Mouse (Mus musculus): ENCODE results near the gene Ampd1. TPM values are rescaled to one million over a fixed set of nuclear protein-coding genes. Genes with fewer than 3 reads are reported as not detected.
"Not testable (repeated sequence)": the region's sequence is repeated elsewhere in the genome, so short reads cannot be mapped to it uniquely, and the experiment has no call there.

Ampd1 gene
- polyA plus RNA-seq, 1 experiment from 2014 or later = 0.31 TPM

DNA sequence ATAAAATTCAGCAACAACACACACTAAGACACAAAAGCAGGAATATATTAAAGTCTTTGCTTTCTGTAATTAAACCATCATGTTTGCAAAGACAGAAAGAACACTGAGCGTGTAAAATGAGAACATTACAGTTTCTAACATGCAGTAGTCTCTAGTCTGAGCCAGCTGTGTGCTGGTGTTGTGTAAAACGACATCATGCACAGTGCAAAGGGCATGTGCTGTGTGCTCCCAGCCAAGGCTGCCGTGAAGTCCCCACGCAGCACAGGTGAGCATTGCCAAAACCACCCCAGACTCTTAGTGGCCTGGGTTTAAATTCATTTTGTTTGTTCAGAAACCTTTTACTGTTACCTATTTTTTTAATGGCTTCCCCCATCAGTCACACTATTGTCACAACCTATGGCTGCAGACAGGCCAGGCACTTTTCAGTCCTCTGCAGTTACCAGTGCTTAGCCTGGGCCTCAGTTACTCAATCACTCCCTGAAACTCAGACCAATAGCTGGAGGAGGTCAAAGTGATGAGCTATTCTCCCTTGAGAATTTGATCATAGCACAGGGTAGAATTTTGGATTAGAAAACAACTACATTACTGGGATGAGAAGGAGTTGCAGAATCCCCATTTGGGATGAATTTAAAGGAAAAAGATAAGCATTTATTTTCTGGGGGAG, 62.7 kb downstream of the Ampd1 start:
- H3K9ac ChIP-seq (ENCODE audit: low read depth, low read length) = no peak overlapping the region
- H3K4me3 ChIP-seq (ENCODE audit: low read depth, low read length) = no peak overlapping the region
- H3K36me3 ChIP-seq (ENCODE audit: control insufficient read depth, insufficient read depth, low read length) = no peaks in the 10 kb centered on the region
- no peaks in the 10 kb centered on the region for H3K9me3 ChIP-seq (ENCODE audit: control insufficient read depth, low read length)
- H3K4me2 ChIP-seq (replicated peaks; ENCODE audit: low read depth, low read length) = no peak overlapping the region
- H3K27me3 ChIP-seq (ENCODE audit: control insufficient read depth, insufficient read depth, low read length) = no peaks in the 10 kb centered on the region
- no peak overlapping the region for H3K27ac ChIP-seq (ENCODE audit: low read depth, low read length)
- DNase-seq (ENCODE audit: low spot score) (no peak), ATAC-seq (ENCODE audit: low FRiP score) (no peak)
- WGBS = 86% methylated on average over 4 of the region's 4 CpGs
- no peaks in the 10 kb centered on the region for H3K4me1 ChIP-seq (replicated peaks; ENCODE audit: control insufficient read depth, insufficient read depth, low read length)

DNA sequence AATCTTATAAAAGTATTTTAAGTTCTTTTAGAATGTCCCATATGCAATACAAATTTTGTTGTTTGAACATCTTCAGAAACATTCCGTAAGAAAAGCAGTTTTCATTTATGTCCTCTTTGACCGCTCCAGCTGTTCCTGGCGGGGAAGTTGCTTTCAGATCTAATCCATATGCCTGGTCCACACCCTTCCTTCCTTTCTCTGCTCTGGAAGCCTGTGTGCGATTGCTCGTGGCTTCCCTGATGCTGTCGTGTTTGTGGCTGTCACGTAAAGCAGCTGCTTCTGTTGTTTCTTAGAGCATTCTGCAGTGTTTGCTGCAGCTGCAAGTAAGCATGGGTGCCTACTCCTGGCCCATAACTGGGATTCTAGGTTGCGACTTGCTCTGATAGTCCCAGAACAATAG, 65.2 kb downstream of the Ampd1 start:
- no peak overlapping the region for H3K27ac ChIP-seq (ENCODE audit: low read depth, low read length)
- no peaks in the 10 kb centered on the region for H3K9me3 ChIP-seq (ENCODE audit: control insufficient read depth, low read length)
- H3K4me3 ChIP-seq (ENCODE audit: low read depth, low read length) = no peak overlapping the region
- no peak overlapping the region for H3K4me2 ChIP-seq (replicated peaks; ENCODE audit: low read depth, low read length)
- ATAC-seq (ENCODE audit: low FRiP score) = no peak
- H3K27me3 ChIP-seq (ENCODE audit: control insufficient read depth, insufficient read depth, low read length) = no peaks in the 10 kb centered on the region
- no peaks in the 10 kb centered on the region for H3K4me1 ChIP-seq (replicated peaks; ENCODE audit: control insufficient read depth, insufficient read depth, low read length)
- no peak for DNase-seq (ENCODE audit: low spot score)
- H3K36me3 ChIP-seq (ENCODE audit: control insufficient read depth, insufficient read depth, low read length) = no peaks in the 10 kb centered on the region
- 80% methylated on average over 8 of the region's 8 CpGs for WGBS
- H3K9ac ChIP-seq (ENCODE audit: low read depth, low read length) = no peak overlapping the region

DNA sequence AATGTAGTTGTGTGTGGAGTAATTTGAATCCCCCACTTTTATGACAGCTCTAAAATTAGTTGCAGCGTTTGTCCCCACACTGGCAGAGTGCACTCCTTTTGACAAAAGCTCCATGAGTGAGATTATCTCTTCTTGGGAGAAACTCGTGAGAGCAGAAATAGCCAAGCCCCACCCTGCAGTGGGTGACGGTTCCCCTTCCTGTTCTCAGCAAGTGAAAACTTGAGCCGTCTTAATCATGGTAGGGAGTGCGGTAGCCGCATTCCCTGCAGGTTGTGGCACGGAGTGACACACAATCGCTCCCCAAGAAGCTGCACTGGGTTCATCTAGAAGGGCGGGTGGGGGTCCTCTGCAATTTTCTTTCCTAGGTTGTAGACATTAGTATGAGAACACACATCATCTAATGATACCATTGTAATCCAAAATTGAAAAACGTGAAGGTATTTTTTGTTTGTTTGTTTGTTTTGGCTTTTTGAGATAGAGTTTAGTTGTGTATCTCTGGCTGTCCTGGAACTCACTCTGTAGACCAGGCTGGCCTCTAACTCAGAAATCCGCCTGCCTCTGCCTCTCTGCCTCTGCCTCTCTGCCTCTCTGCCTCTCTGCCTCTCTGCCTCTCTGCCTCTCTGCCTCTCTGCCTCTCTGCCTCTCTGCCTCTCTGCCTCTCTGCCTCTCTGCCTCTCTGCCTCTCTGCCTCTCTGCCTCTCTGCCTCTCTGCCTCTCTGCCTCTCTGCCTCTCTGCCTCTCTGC, 66.5 kb downstream of the Ampd1 start:
- not testable (repeated sequence) for H3K9me3 ChIP-seq (ENCODE audit: control insufficient read depth, low read length); DNase-seq (ENCODE audit: low spot score); H3K4me2 ChIP-seq (replicated peaks; ENCODE audit: low read depth, low read length); ATAC-seq (ENCODE audit: low FRiP score); H3K27me3 ChIP-seq (ENCODE audit: control insufficient read depth, insufficient read depth, low read length); H3K4me3 ChIP-seq (ENCODE audit: low read depth, low read length); H3K4me1 ChIP-seq (replicated peaks; ENCODE audit: control insufficient read depth, insufficient read depth, low read length); H3K27ac ChIP-seq (ENCODE audit: low read depth, low read length); H3K36me3 ChIP-seq (ENCODE audit: control insufficient read depth, insufficient read depth, low read length); H3K9ac ChIP-seq (ENCODE audit: low read depth, low read length)
- 69% methylated on average over 11 of the region's 11 CpGs for WGBS

DNA sequence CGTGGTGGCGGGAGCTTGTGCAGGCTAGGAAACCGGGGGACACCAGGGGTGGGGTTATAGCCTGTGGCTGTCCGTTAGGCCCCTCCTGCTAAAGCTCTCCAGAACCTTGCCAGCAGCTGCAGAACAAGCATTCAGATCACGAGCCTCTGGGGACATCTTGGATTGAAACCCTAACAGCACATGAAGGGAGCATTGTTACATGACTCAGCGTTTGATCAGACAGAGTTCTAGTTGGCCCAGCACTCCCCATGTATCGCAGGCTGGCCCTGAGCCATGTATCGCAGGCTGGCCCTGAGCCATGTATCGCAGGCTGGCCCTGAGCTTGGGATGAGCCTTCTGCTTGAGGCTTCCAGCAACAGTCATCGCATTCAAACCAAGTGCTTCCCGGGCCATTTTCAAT, 67.5 kb downstream of the Ampd1 start:
- Histone ChIP-seq H3K4me3 (ENCODE audit: low read depth, low read length) (no peak overlapping the region), H3K9me3 (ENCODE audit: control insufficient read depth, low read length) (no peaks in the 10 kb centered on the region), H3K4me2 (replicated peaks; ENCODE audit: low read depth, low read length) (no peak overlapping the region), H3K9ac (ENCODE audit: low read depth, low read length) (no peak overlapping the region), H3K36me3 (ENCODE audit: control insufficient read depth, insufficient read depth, low read length) (no peaks in the 10 kb centered on the region), H3K4me1 (replicated peaks; ENCODE audit: control insufficient read depth, insufficient read depth, low read length) (no peaks in the 10 kb centered on the region), H3K27me3 (ENCODE audit: control insufficient read depth, insufficient read depth, low read length) (no peaks in the 10 kb centered on the region), H3K27ac (ENCODE audit: low read depth, low read length) (no peak overlapping the region)
- WGBS = 90% methylated on average over 11 of the region's 11 CpGs
- no peak for DNase-seq (ENCODE audit: low spot score)
- ATAC-seq (ENCODE audit: low FRiP score) = no peak

DNA sequence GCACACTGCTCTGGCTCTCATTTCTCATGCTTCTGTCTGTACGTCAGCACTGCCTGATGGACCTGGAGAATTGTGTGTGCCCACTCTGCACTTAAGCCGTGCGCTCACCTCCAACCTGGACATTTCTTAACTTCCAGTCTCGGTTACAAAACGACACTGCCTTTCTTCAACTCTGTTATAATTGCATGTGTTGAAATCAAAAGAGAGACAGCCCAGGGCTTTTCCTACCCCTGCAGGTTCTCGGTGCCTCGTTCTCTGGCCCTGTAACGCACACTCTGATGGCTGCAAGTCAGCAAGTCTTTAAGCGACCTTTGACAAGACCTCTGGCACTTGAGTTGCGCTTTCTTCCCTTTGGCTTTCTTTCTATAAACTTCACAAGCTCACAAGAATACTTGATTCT, 68.6 kb downstream of the Ampd1 start:
- H3K36me3 ChIP-seq (ENCODE audit: control insufficient read depth, insufficient read depth, low read length) = no peaks in the 10 kb centered on the region
- no peak overlapping the region for H3K9ac ChIP-seq (ENCODE audit: low read depth, low read length)
- DNase-seq (ENCODE audit: low spot score) (no peak), ATAC-seq (ENCODE audit: low FRiP score) (no peak)
- H3K4me1 ChIP-seq (replicated peaks; ENCODE audit: control insufficient read depth, insufficient read depth, low read length) = no peaks in the 10 kb centered on the region
- H3K4me2 ChIP-seq (replicated peaks; ENCODE audit: low read depth, low read length) = no peak overlapping the region
- no peak overlapping the region for H3K27ac ChIP-seq (ENCODE audit: low read depth, low read length)
- no peaks in the 10 kb centered on the region for H3K27me3 ChIP-seq (ENCODE audit: control insufficient read depth, insufficient read depth, low read length)
- no peaks in the 10 kb centered on the region for H3K9me3 ChIP-seq (ENCODE audit: control insufficient read depth, low read length)
- no peak overlapping the region for H3K4me3 ChIP-seq (ENCODE audit: low read depth, low read length)
- 83% methylated on average over 10 of the region's 10 CpGs for WGBS

DNA sequence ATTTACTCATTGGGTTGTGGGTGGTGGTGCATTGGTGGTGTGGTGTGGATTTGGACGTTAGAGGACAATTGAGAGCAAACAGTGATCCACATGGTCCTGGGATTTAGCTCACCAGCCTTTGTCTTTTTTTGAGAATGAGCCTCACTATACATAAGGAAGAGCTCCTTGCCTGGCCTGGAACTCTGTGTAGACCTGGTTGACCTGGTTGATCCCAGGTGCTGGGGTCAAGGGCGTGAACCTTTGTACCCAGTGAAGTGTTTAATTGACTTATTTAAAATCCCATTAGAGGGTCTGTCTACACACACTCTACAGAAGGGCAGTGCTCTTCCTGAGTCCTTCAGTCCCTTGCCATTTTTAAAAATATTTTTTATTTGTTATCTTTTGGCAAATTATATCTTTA, 71.5 kb downstream of the Ampd1 start:
- no peaks in the 10 kb centered on the region for H3K4me1 ChIP-seq (replicated peaks; ENCODE audit: control insufficient read depth, insufficient read depth, low read length)
- H3K4me2 ChIP-seq (replicated peaks; ENCODE audit: low read depth, low read length) = no peak overlapping the region
- no peak overlapping the region for H3K9ac ChIP-seq (ENCODE audit: low read depth, low read length)
- no peak overlapping the region for H3K27ac ChIP-seq (ENCODE audit: low read depth, low read length)
- H3K9me3 ChIP-seq (ENCODE audit: control insufficient read depth, low read length) = no peaks in the 10 kb centered on the region
- ATAC-seq (ENCODE audit: low FRiP score) = no peak
- WGBS = 85% methylated on average over 2 of the region's 2 CpGs
- H3K4me3 ChIP-seq (ENCODE audit: low read depth, low read length) = no peak overlapping the region
- no peaks in the 10 kb centered on the region for H3K36me3 ChIP-seq (ENCODE audit: control insufficient read depth, insufficient read depth, low read length)
- no peaks in the 10 kb centered on the region for H3K27me3 ChIP-seq (ENCODE audit: control insufficient read depth, insufficient read depth, low read length)
- DNase-seq (ENCODE audit: low spot score) = no peak

DNA sequence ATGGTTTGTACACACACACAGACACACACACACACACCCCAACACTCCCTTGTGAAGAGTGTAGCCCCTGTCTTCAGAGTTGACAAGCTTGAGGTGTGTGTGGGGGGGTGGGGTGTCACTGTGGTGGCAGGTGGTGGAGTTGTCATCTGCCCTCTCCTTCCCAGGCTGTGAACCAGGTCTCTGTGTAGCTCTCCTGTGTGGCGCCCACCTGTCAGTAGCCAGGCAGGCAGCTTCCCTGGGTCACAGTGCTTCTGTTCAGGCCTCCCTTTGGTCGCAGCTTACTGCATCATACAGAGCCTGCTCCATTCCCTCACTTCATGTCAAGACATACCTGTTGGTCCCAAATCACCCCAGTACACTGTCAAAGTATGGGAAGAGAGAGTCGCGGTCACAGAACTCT, 72.0 kb downstream of the Ampd1 start:
- Histone ChIP-seq H3K27me3 (ENCODE audit: control insufficient read depth, insufficient read depth, low read length) (no peaks in the 10 kb centered on the region), H3K4me3 (ENCODE audit: low read depth, low read length) (no peak overlapping the region), H3K9me3 (ENCODE audit: control insufficient read depth, low read length) (no peaks in the 10 kb centered on the region), H3K9ac (ENCODE audit: low read depth, low read length) (no peak overlapping the region), H3K36me3 (ENCODE audit: control insufficient read depth, insufficient read depth, low read length) (no peaks in the 10 kb centered on the region), H3K4me2 (replicated peaks; ENCODE audit: low read depth, low read length) (no peak overlapping the region), H3K27ac (ENCODE audit: low read depth, low read length) (no peak overlapping the region), H3K4me1 (replicated peaks; ENCODE audit: control insufficient read depth, insufficient read depth, low read length) (no peaks in the 10 kb centered on the region)
- no peak for DNase-seq (ENCODE audit: low spot score)
- no peak for ATAC-seq (ENCODE audit: low FRiP score)
- 79% methylated on average over 4 of the region's 4 CpGs for WGBS

DNA sequence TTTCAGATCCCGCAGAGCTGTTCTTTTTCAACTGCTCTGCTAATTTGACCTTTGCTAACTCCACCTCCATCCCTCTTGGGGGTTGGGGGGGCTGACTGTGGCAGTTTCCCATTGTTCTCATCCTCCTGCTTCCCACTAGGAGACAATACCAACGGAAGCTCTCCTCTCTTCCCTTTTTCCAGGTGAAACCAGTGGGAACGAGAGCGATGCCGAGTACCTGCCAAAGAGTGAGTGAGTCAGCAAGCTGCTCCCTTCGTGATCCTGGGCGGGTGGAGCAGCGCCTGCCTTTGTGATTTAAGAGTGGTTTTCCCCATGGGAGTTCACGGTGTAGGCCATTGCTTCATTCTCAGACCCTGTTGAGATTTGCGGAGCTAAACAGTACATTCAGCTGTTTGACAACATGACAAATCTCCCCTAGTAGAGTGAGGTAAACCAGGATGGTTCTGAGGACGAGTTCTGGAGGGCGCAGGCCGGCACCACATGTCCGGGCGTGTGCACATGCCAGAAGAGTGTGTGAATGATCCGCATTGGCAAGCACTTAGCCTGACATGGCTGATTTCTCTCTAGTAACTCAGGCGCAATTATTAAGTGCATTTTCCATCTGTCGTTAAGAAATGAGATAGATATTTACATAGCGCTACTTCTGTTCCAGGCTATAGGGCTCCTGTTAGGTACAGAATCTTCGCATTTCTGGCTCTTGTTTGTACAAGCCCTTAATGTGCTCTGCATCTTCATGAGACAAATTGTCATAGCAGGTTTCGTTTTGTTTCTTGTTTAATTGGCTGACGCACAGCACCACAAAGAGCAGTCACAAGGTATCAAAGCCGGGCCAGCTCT, 72.7 kb downstream of the Ampd1 start:
- 61% methylated on average over 23 of the region's 23 CpGs for WGBS
- Histone ChIP-seq H3K27me3 (ENCODE audit: control insufficient read depth, insufficient read depth, low read length) (no peaks in the 10 kb centered on the region), H3K9me3 (ENCODE audit: control insufficient read depth, low read length) (no peaks in the 10 kb centered on the region), H3K4me3 (ENCODE audit: low read depth, low read length) (no peak overlapping the region), H3K36me3 (ENCODE audit: control insufficient read depth, insufficient read depth, low read length) (no peaks in the 10 kb centered on the region), H3K9ac (ENCODE audit: low read depth, low read length) (no peak overlapping the region), H3K27ac (ENCODE audit: low read depth, low read length) (no peak overlapping the region), H3K4me2 (replicated peaks; ENCODE audit: low read depth, low read length) (no peak overlapping the region), H3K4me1 (replicated peaks; ENCODE audit: control insufficient read depth, insufficient read depth, low read length) (no peaks in the 10 kb centered on the region)
- DNase-seq (ENCODE audit: low spot score) = peak; percentile 25
- 0 out of 2 replicates have a peak, but pooled peaks have one; percentile 27 for ATAC-seq (ENCODE audit: low FRiP score)

All from hindbrain, embryonic 11.5 days (tissue).